Mouse (Mus musculus) E14TG2a.4 (cell line): Measurements from ENCODE around the gene Fli1.

ENCODE experiments used
- CTCF ChIP-seq: conservative IDR thresholded peaks from 2 replicates; pipeline ENCODE4 v1.5.1; 2014; ENCODE audit warnings: low read length
- NANOG ChIP-seq: IDR thresholded peaks from 2 replicates; pipeline ENCODE4 v1.6.1; 2014; ENCODE audit warnings: borderline replicate concordance, low read length, mixed read lengths
- POU5F1 ChIP-seq: IDR thresholded peaks from 2 replicates; pipeline ENCODE4 v1.6.1; 2014; ENCODE audit warnings: low read length, borderline replicate concordance

DNA sequence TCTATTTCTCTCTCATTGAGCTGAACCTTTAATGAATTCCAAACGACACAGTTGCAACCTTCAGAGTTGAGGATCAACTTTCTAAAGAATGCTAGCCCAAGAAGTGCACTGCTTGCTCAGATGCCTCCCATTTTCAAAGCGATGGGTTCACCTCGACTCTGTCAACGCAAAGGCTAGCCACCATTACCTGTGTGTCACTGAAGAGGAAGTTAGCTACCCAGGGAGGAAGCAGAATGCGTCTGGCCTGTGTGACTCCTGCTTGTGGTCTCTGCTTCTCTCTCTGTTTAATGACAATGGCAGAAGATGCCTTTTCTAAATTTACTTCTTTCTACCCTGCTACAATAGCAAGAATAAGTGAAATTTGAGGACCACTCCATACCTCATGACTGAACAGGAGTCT, 42.6 kb downstream of the Fli1 start:
- TF ChIP-seq CTCF (no peak), NANOG (no peak), POU5F1 (no peak)
